Mouse (Mus musculus): ENCODE results near the gene Cdyl2. TPM values are rescaled to one million over a fixed set of nuclear protein-coding genes. Genes with fewer than 3 reads are reported as not detected.

Cdyl2 gene
- polyA plus RNA-seq, 1 experiment from 2014 or later = 4.3 TPM

- Histone ChIP-seq H3K27me3 (ENCODE audit: control insufficient read depth, insufficient read depth, low read length) (no peaks in the 10 kb centered on the region), H3K4me1 (ENCODE audit: control insufficient read depth, insufficient read depth, low read length) (no peaks in the 10 kb centered on the region), H3K36me3 (ENCODE audit: control insufficient read depth, insufficient read depth, low read length) (no peaks in the 10 kb centered on the region), H3K9me3 (ENCODE audit: control insufficient read depth, low read length) (no peaks in the 10 kb centered on the region), H3K9ac (ENCODE audit: low read length) (no peak overlapping the region), H3K27ac (ENCODE audit: low read depth, low read length) (no peak overlapping the region), H3K4me2 (no peak overlapping the region), H3K4me3 (ENCODE audit: low read depth, low read length) (no peak overlapping the region)
- DNase-seq (ENCODE audit: low spot score, missing footprints) (no peak), ATAC-seq (ENCODE audit: low FRiP score) (no peak)
- WGBS = 93% methylated on average over 8 of the region's 8 CpGs
Measured at GRCm38 (mm10) chr8:116635972-116636371, 96.8 kb downstream of the Cdyl2 start.

- Histone ChIP-seq H3K4me2 (no peak overlapping the region), H3K27me3 (ENCODE audit: control insufficient read depth, insufficient read depth, low read length) (no peaks in the 10 kb centered on the region), H3K4me1 (ENCODE audit: control insufficient read depth, insufficient read depth, low read length) (no peaks in the 10 kb centered on the region), H3K4me3 (ENCODE audit: low read depth, low read length) (no peak overlapping the region), H3K36me3 (ENCODE audit: control insufficient read depth, insufficient read depth, low read length) (no peaks in the 10 kb centered on the region), H3K9ac (ENCODE audit: low read length) (no peak overlapping the region), H3K27ac (ENCODE audit: low read depth, low read length) (no peak overlapping the region), H3K9me3 (ENCODE audit: control insufficient read depth, low read length) (no peaks in the 10 kb centered on the region)
- DNase-seq (ENCODE audit: low spot score, missing footprints) = no peak
- WGBS = 90% methylated on average over 13 of the region's 13 CpGs
- no peak for ATAC-seq (ENCODE audit: low FRiP score)
Measured at GRCm38 (mm10) chr8:116635261-116635660, 97.5 kb downstream of the Cdyl2 start.

- Histone ChIP-seq H3K27me3 (ENCODE audit: control insufficient read depth, insufficient read depth, low read length) (no peaks in the 10 kb centered on the region), H3K4me2 (no peak overlapping the region), H3K36me3 (ENCODE audit: control insufficient read depth, insufficient read depth, low read length) (no peaks in the 10 kb centered on the region), H3K9me3 (ENCODE audit: control insufficient read depth, low read length) (no peaks in the 10 kb centered on the region), H3K9ac (ENCODE audit: low read length) (no peak overlapping the region), H3K27ac (ENCODE audit: low read depth, low read length) (no peak overlapping the region), H3K4me3 (ENCODE audit: low read depth, low read length) (no peak overlapping the region), H3K4me1 (ENCODE audit: control insufficient read depth, insufficient read depth, low read length) (no peaks in the 10 kb centered on the region)
- WGBS = 84% methylated on average over 4 of the region's 4 CpGs
- no peak for ATAC-seq (ENCODE audit: low FRiP score)
- peak; percentile 65 for DNase-seq (ENCODE audit: low spot score, missing footprints)
Measured at GRCm38 (mm10) chr8:116634436-116634835, 98.4 kb downstream of the Cdyl2 start.

- ATAC-seq (ENCODE audit: low FRiP score) (no peak), DNase-seq (ENCODE audit: low spot score, missing footprints) (peak; percentile 2)
- Histone ChIP-seq H3K4me1 (ENCODE audit: control insufficient read depth, insufficient read depth, low read length) (no peaks in the 10 kb centered on the region), H3K36me3 (ENCODE audit: control insufficient read depth, insufficient read depth, low read length) (no peaks in the 10 kb centered on the region), H3K27ac (ENCODE audit: low read depth, low read length) (no peak overlapping the region), H3K9ac (ENCODE audit: low read length) (no peak overlapping the region), H3K4me3 (ENCODE audit: low read depth, low read length) (no peak overlapping the region), H3K4me2 (no peak overlapping the region), H3K9me3 (ENCODE audit: control insufficient read depth, low read length) (no peaks in the 10 kb centered on the region), H3K27me3 (ENCODE audit: control insufficient read depth, insufficient read depth, low read length) (no peaks in the 10 kb centered on the region)
- 78% methylated on average over 10 of the region's 10 CpGs for WGBS
Measured at GRCm38 (mm10) chr8:116633470-116634150, 99.2 kb downstream of the Cdyl2 start.

GRCm38 (mm10) chr8:116630066-116630465 lies 102.7 kb downstream of the Cdyl2 start:
- Histone ChIP-seq H3K4me2 (no peak overlapping the region), H3K27ac (ENCODE audit: low read depth, low read length) (no peak overlapping the region), H3K4me3 (ENCODE audit: low read depth, low read length) (no peak overlapping the region), H3K36me3 (ENCODE audit: control insufficient read depth, insufficient read depth, low read length) (no peaks in the 10 kb centered on the region), H3K4me1 (ENCODE audit: control insufficient read depth, insufficient read depth, low read length) (no peaks in the 10 kb centered on the region), H3K9ac (ENCODE audit: low read length) (no peak overlapping the region), H3K9me3 (ENCODE audit: control insufficient read depth, low read length) (no peaks in the 10 kb centered on the region), H3K27me3 (ENCODE audit: control insufficient read depth, insufficient read depth, low read length) (no peaks in the 10 kb centered on the region)
- ATAC-seq (ENCODE audit: low FRiP score) = 0 out of 2 replicates have a peak, but pooled peaks have one; percentile 14
- DNase-seq (ENCODE audit: low spot score, missing footprints) = peak; percentile 69
- WGBS = 38% methylated on average over 11 of the region's 11 CpGs

- H3K4me1 ChIP-seq (ENCODE audit: control insufficient read depth, insufficient read depth, low read length) = no peaks in the 10 kb centered on the region
- no peak overlapping the region for H3K4me3 ChIP-seq (ENCODE audit: low read depth, low read length)
- ATAC-seq (ENCODE audit: low FRiP score) = no peak
- no peaks in the 10 kb centered on the region for H3K36me3 ChIP-seq (ENCODE audit: control insufficient read depth, insufficient read depth, low read length)
- WGBS = 91% methylated on average over 7 of the region's 7 CpGs
- no peaks in the 10 kb centered on the region for H3K27me3 ChIP-seq (ENCODE audit: control insufficient read depth, insufficient read depth, low read length)
- H3K9ac ChIP-seq (ENCODE audit: low read length) = no peak overlapping the region
- H3K27ac ChIP-seq (ENCODE audit: low read depth, low read length) = no peak overlapping the region
- DNase-seq (ENCODE audit: low spot score, missing footprints) = no peak
- no peaks in the 10 kb centered on the region for H3K9me3 ChIP-seq (ENCODE audit: control insufficient read depth, low read length)
- no peak overlapping the region for H3K4me2 ChIP-seq
Measured at GRCm38 (mm10) chr8:116628975-116629374, 103.8 kb downstream of the Cdyl2 start.

- Histone ChIP-seq H3K4me3 (ENCODE audit: low read depth, low read length) (no peak overlapping the region), H3K9ac (ENCODE audit: low read length) (no peak overlapping the region), H3K4me1 (ENCODE audit: control insufficient read depth, insufficient read depth, low read length) (no peaks in the 10 kb centered on the region), H3K9me3 (ENCODE audit: control insufficient read depth, low read length) (no peaks in the 10 kb centered on the region), H3K36me3 (ENCODE audit: control insufficient read depth, insufficient read depth, low read length) (no peaks in the 10 kb centered on the region), H3K4me2 (no peak overlapping the region), H3K27ac (ENCODE audit: low read depth, low read length) (no peak overlapping the region), H3K27me3 (ENCODE audit: control insufficient read depth, insufficient read depth, low read length) (no peaks in the 10 kb centered on the region)
- ATAC-seq (ENCODE audit: low FRiP score) = no peak
- DNase-seq (ENCODE audit: low spot score, missing footprints) = peak; percentile 12
- WGBS = 87% methylated on average over 2 of the region's 2 CpGs
Measured at GRCm38 (mm10) chr8:116627854-116628479, 104.8 kb downstream of the Cdyl2 start.

GRCm38 (mm10) chr8:116623591-116623990 lies 109.2 kb downstream of the Cdyl2 start:
- ATAC-seq (ENCODE audit: low FRiP score) = no peak
- H3K27me3 ChIP-seq (ENCODE audit: control insufficient read depth, insufficient read depth, low read length) = no peaks in the 10 kb centered on the region
- no peaks in the 10 kb centered on the region for H3K4me1 ChIP-seq (ENCODE audit: control insufficient read depth, insufficient read depth, low read length)
- DNase-seq (ENCODE audit: low spot score, missing footprints) = no peak
- H3K27ac ChIP-seq (ENCODE audit: low read depth, low read length) = no peak overlapping the region
- H3K36me3 ChIP-seq (ENCODE audit: control insufficient read depth, insufficient read depth, low read length) = no peaks in the 10 kb centered on the region
- no peak overlapping the region for H3K9ac ChIP-seq (ENCODE audit: low read length)
- H3K9me3 ChIP-seq (ENCODE audit: control insufficient read depth, low read length) = no peaks in the 10 kb centered on the region
- no peak overlapping the region for H3K4me3 ChIP-seq (ENCODE audit: low read depth, low read length)
- 93% methylated on average over 11 of the region's 11 CpGs for WGBS
- H3K4me2 ChIP-seq = no peak overlapping the region

GRCm38 (mm10) chr8:116622326-116622725 lies 110.5 kb downstream of the Cdyl2 start:
- Histone ChIP-seq H3K9ac (ENCODE audit: low read length) (no peak overlapping the region), H3K4me3 (ENCODE audit: low read depth, low read length) (no peak overlapping the region), H3K27ac (ENCODE audit: low read depth, low read length) (no peak overlapping the region), H3K4me1 (ENCODE audit: control insufficient read depth, insufficient read depth, low read length) (no peaks in the 10 kb centered on the region), H3K36me3 (ENCODE audit: control insufficient read depth, insufficient read depth, low read length) (no peaks in the 10 kb centered on the region), H3K9me3 (ENCODE audit: control insufficient read depth, low read length) (no peaks in the 10 kb centered on the region), H3K4me2 (no peak overlapping the region), H3K27me3 (ENCODE audit: control insufficient read depth, insufficient read depth, low read length) (no peaks in the 10 kb centered on the region)
- DNase-seq (ENCODE audit: low spot score, missing footprints) (no peak), ATAC-seq (ENCODE audit: low FRiP score) (no peak)
- 81% methylated on average over 9 of the region's 9 CpGs for WGBS
